Mouse (Mus musculus) gastrocnemius, postnatal 10 days (tissue): ENCODE measurements around the gene Ddx27. TPM values are rescaled to one million over a fixed set of nuclear protein-coding genes. Genes with fewer than 3 reads are reported as not detected.

Experiments used
- total RNA-seq, 2 experiments: library from RNA; stranded (reverse); gene quantifications; 2 replicates each; pipeline ENCODE4 v1.2.3; 2021

The Ddx27 gene
- total RNA-seq, 2 experiments from 2014 or later, result 11.9 to 16.9 TPM

Other genes starting within 250 kb of the Ddx27 start
- gene Trp53rkb, start 222.7 kb upstream of the Ddx27 start, total RNA-seq, result 1 to 10 TPM; 3.4 to 4.1 TPM
- 10 to 100 TPM; 18.8 to 22.8 TPM for gene Arfgef2, start 209.6 kb upstream of the Ddx27 start, total RNA-seq
- gene Cse1l, start 109.2 kb upstream of the Ddx27 start, total RNA-seq, result 10 to 100 TPM; 52.2 to 52.4 TPM
- 10 to 100 TPM; 44.9 to 57.9 TPM for gene Stau1, start 18.9 kb upstream of the Ddx27 start, total RNA-seq
- gene Znfx1, start 47.8 kb downstream of the Ddx27 start, total RNA-seq, result 10 to 100 TPM; 13.5 to 16.2 TPM
- 10 to 100 TPM; 35.0 to 35.2 TPM for gene Kcnb1, start 175.0 kb downstream of the Ddx27 start, total RNA-seq
- 10 to 100 TPM; 13.7 to 17.8 TPM for gene Ptgis, start 225.4 kb downstream of the Ddx27 start, total RNA-seq